Comparison of ENCODE assay signal across 9 mouse cellular contexts in the genomic region with DNA sequence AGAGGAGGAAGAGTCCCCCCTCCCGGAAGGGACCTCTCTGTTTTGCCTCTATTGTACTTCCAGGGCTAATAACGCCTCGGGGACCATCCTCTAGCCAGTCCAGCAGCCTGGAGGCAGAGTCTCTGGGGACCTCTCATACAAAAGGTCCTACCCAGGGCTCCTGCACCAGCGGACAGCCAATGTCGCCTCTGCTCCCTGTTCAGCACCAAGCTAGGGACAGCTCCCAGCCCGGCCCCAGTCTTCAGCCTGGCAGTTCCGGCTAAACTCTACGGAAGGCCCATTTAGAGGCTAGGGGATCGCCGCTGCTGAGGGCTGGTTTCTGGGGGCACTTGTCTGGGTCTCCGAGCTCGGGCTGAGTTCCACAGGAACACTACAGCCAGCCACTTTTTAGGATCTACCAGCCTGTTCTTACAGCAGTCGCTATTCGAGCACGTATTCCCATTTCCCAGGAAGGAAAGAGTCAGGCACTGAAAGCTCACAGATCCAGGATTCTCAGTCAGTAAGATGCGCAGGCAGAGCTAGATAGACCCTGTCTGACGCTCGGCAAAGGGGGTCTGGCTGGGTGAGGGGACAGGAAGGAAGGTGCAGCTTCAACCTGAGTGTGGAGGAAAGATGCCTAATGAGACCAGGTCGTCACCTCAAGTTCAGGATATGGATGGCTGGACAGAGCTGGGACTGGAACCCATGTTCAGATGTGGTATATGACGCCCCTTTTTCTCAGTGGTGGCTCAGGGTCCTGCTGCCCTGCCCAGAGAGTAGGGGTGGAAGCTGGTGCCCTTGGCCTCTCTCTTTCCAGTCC. TPM values are rescaled to one million over a fixed set of nuclear protein-coding genes. Genes with fewer than 3 reads are reported as not detected.
DNase-seq lines count a peak whose midpoint lies in the region; ATAC-seq lines count a peak whose summit lies in the region.
"Had no signal": no experiment of that assay in that cellular context is flagged by ENCODE, and none has a peak within 500 bp of the region (broad histone marks: within the 10 kb centered on the region; RNA-seq: fewer than 3 reads in every experiment).

No protein-coding gene starts in this region.

- no peak for ATAC-seq in midbrain, embryonic 11.5 days (ENCODE audit: low FRiP score)
- ATAC-seq in midbrain, embryonic 15.5 days (replicated peaks): no peak
- ATAC-seq in embryonic facial prominence, embryonic 11.5 days (replicated peaks; ENCODE audit: insufficient number of reproducible peaks, low FRiP score, low TSS enrichment, low read depth): no peak
- ATAC-seq in neural tube, embryonic 15.5 days (ENCODE audit: low FRiP score): no peak; the same call in 1 of the 2 replicates

- no peaks in the 10 kb centered on the region; the same call in 1 of the 2 replicates for H3K9me3 ChIP-seq in midbrain, embryonic 11.5 days (ENCODE audit: control insufficient read depth, low read length)
- no peaks in the 10 kb centered on the region for H3K9me3 ChIP-seq in midbrain, embryonic 15.5 days
- H3K9me3 ChIP-seq in embryonic facial prominence, embryonic 11.5 days (replicated peaks; ENCODE audit: control insufficient read depth, low read length): no peaks in the 10 kb centered on the region
- H3K9me3 ChIP-seq in hindbrain, embryonic 10.5 days: peaks cover 5% of the 10 kb centered on the region; the same call in 1 of the 2 replicates
- no peaks in the 10 kb centered on the region for H3K9me3 ChIP-seq in limb, embryonic 10.5 days (replicated peaks)
- no peaks in the 10 kb centered on the region for H3K9me3 ChIP-seq in neural tube, embryonic 15.5 days (replicated peaks)

- H3K4me1 ChIP-seq in midbrain, embryonic 11.5 days (ENCODE audit: control insufficient read depth, insufficient read depth, low read length): peaks cover 14% of the 10 kb centered on the region
- peaks cover 22% of the 10 kb centered on the region for H3K4me1 ChIP-seq in midbrain, embryonic 15.5 days
- peaks cover 8% of the 10 kb centered on the region for H3K4me1 ChIP-seq in embryonic facial prominence, embryonic 11.5 days (ENCODE audit: control insufficient read depth, insufficient read depth, low read length)
- peaks cover 54% of the 10 kb centered on the region for H3K4me1 ChIP-seq in hindbrain, embryonic 10.5 days (replicated peaks)
- peaks cover 46% of the 10 kb centered on the region for H3K4me1 ChIP-seq in limb, embryonic 10.5 days
- peaks cover 51% of the 10 kb centered on the region for H3K4me1 ChIP-seq in neural tube, embryonic 15.5 days

- no peak overlapping the region for H3K4me3 ChIP-seq in midbrain, embryonic 11.5 days (ENCODE audit: low read depth, low read length)
- no peak overlapping the region for H3K4me3 ChIP-seq in midbrain, embryonic 15.5 days
- no peak overlapping the region for H3K4me3 ChIP-seq in embryonic facial prominence, embryonic 11.5 days (ENCODE audit: low read depth, low read length)
- no peak overlapping the region for H3K4me3 ChIP-seq in hindbrain, embryonic 10.5 days
- no peak overlapping the region for H3K4me3 ChIP-seq in limb, embryonic 10.5 days
- H3K4me3 ChIP-seq in neural tube, embryonic 15.5 days (replicated peaks): peak overlapping the region; percentile 48

- DNase-seq in midbrain, embryonic 11.5 days (ENCODE audit: low spot score, missing footprints): peak; percentile 93
- DNase-seq in embryonic facial prominence, embryonic 11.5 days (ENCODE audit: low spot score): peak; percentile 90
- peak; percentile 87 for DNase-seq in hindbrain, embryonic 10.5 days (ENCODE audit: low spot score)
- peak; percentile 93 for DNase-seq in limb, embryonic 10.5 days (ENCODE audit: low spot score)
- DNase-seq in cerebellum, adult 9-10 months: no peak
- DNase-seq in cerebellum, postnatal 36 days: no peak

- peaks cover 74% of the 10 kb centered on the region for H3K27me3 ChIP-seq in midbrain, embryonic 11.5 days (ENCODE audit: control insufficient read depth, insufficient read depth, low read length)
- H3K27me3 ChIP-seq in midbrain, embryonic 15.5 days (replicated peaks): peaks cover 81% of the 10 kb centered on the region
- peaks cover 70% of the 10 kb centered on the region for H3K27me3 ChIP-seq in embryonic facial prominence, embryonic 11.5 days (ENCODE audit: control insufficient read depth, insufficient read depth, low read length)
- H3K27me3 ChIP-seq in hindbrain, embryonic 10.5 days (ENCODE audit: insufficient read depth, poor library complexity, severe bottlenecking): peaks cover 100% of the 10 kb centered on the region
- peaks cover 99% of the 10 kb centered on the region for H3K27me3 ChIP-seq in limb, embryonic 10.5 days (ENCODE audit: low read depth, poor library complexity, severe bottlenecking)
- peaks cover 75% of the 10 kb centered on the region for H3K27me3 ChIP-seq in neural tube, embryonic 15.5 days (replicated peaks)

- H3K36me3 ChIP-seq in midbrain, embryonic 11.5 days (ENCODE audit: control insufficient read depth, insufficient read depth, low read length): no peaks in the 10 kb centered on the region
- H3K36me3 ChIP-seq in midbrain, embryonic 15.5 days (replicated peaks): no peaks in the 10 kb centered on the region
- no peaks in the 10 kb centered on the region for H3K36me3 ChIP-seq in embryonic facial prominence, embryonic 11.5 days (replicated peaks; ENCODE audit: control insufficient read depth, insufficient read depth, low read depth, low read length)
- H3K36me3 ChIP-seq in hindbrain, embryonic 10.5 days: no peaks in the 10 kb centered on the region
- no peaks in the 10 kb centered on the region for H3K36me3 ChIP-seq in limb, embryonic 10.5 days
- H3K36me3 ChIP-seq in neural tube, embryonic 15.5 days: no peaks in the 10 kb centered on the region

- H3K9ac ChIP-seq in midbrain, embryonic 11.5 days (ENCODE audit: low read length): no peak overlapping the region
- no peak overlapping the region for H3K9ac ChIP-seq in midbrain, embryonic 15.5 days
- no peak overlapping the region for H3K9ac ChIP-seq in embryonic facial prominence, embryonic 11.5 days (replicated peaks; ENCODE audit: low read length)
- H3K9ac ChIP-seq in neural tube, embryonic 15.5 days (replicated peaks): 0 out of 2 replicates have a peak overlapping the region, but pooled peaks have one; percentile 3

- 2% methylated on average over 20 of the region's 20 CpGs for WGBS in midbrain, embryonic 11.5 days
- WGBS in midbrain, embryonic 15.5 days: 2% methylated on average over 20 of the region's 20 CpGs
- 1% methylated on average over 20 of the region's 20 CpGs for WGBS in embryonic facial prominence, embryonic 11.5 days
- 1% methylated on average over 20 of the region's 20 CpGs for WGBS in hindbrain, embryonic 10.5 days
- 2% methylated on average over 20 of the region's 20 CpGs for WGBS in limb, embryonic 10.5 days
- 2% methylated on average over 20 of the region's 20 CpGs for WGBS in neural tube, embryonic 15.5 days

- H3K4me2 ChIP-seq in midbrain, embryonic 11.5 days: no peak overlapping the region
- H3K4me2 ChIP-seq in midbrain, embryonic 15.5 days: no peak overlapping the region
- H3K4me2 ChIP-seq in embryonic facial prominence, embryonic 11.5 days (ENCODE audit: low read depth, low read length): no peak overlapping the region
- H3K4me2 ChIP-seq in neural tube, embryonic 15.5 days: peak overlapping the region; percentile 61

- no peak overlapping the region for H3K27ac ChIP-seq in midbrain, embryonic 11.5 days (ENCODE audit: low read depth, low read length)
- H3K27ac ChIP-seq in midbrain, embryonic 15.5 days: no peak overlapping the region
- H3K27ac ChIP-seq in embryonic facial prominence, embryonic 11.5 days (replicated peaks; ENCODE audit: low read depth, low read length): no peak overlapping the region
- H3K27ac ChIP-seq in hindbrain, embryonic 10.5 days: no peak overlapping the region
- H3K27ac ChIP-seq in limb, embryonic 10.5 days: no peak overlapping the region
- H3K27ac ChIP-seq in neural tube, embryonic 15.5 days (replicated peaks): peak overlapping the region; percentile 51; the same call in 1 of the 2 replicates
- H3K27ac ChIP-seq: macrophage had no signal

RNA-seq across cellular contexts. Expression of a gene that starts 2.5 kb away (rescaled TPM):
- 0.05 and 0.10 TPM in 2 replicates for polyA plus RNA-seq in midbrain, embryonic 11.5 days (2014; fragmentation: Nextera tagmentation; extraction: Ambion mirVana)
- polyA plus RNA-seq in midbrain, embryonic 15.5 days (2015; fragmentation: Nextera tagmentation; extraction: Ambion mirVana): 1.6 and 1.9 TPM in 2 replicates
- 0.17 and 0.53 TPM in 2 replicates for polyA plus RNA-seq in embryonic facial prominence, embryonic 11.5 days (2014; fragmentation: Nextera tagmentation; extraction: Ambion mirVana)
- 0.68 and 6.8 TPM in 2 replicates for polyA plus RNA-seq in hindbrain, embryonic 10.5 days (2016; fragmentation: Nextera tagmentation; extraction: Ambion mirVana)
- polyA plus RNA-seq in limb, embryonic 10.5 days (2016; fragmentation: Nextera tagmentation; extraction: Ambion mirVana): 0.10 and 0.14 TPM in 2 replicates
- polyA plus RNA-seq in neural tube, embryonic 15.5 days (2015; fragmentation: Nextera tagmentation; extraction: Ambion mirVana): 12.2 and 18.7 TPM in 2 replicates

Comparison
In these comparisons a context has a peak if more than half of its experiments do, and no peak if none do; other contexts are left out.
1. DNase-seq: peak in midbrain, embryonic 11.5 days (single experiment), embryonic facial prominence, embryonic 11.5 days (single experiment), hindbrain, embryonic 10.5 days (single experiment) and limb, embryonic 10.5 days (single experiment); none in cerebellum, adult 9-10 months (single experiment) and cerebellum, postnatal 36 days (0 of 2).